Mouse (Mus musculus): ENCODE results near the gene Kcnab1. TPM values are rescaled to one million over a fixed set of nuclear protein-coding genes. Genes with fewer than 3 reads are reported as not detected.

Kcnab1 gene
- polyA plus RNA-seq (2012; rRNA removed): 0.63 and 1.1 TPM in 2 replicates

- TF ChIP-seq POLR2A (IDR thresholded peaks at IDR 0.05; ENCODE audit: borderline replicate concordance, extremely low read depth, low read depth, low read length): no peak
- no peak for TF ChIP-seq CTCF (IDR thresholded peaks at IDR 0.05; ENCODE audit: insufficient read depth, low read length)
- WGBS: 2% methylated on average over 30 of the region's 30 CpGs
- Histone ChIP-seq H3K4me3 (replicated peaks; ENCODE audit: extremely low read depth, low read depth, low read length) (no peak within 1 kb of the TSS), H3K4me1 (ENCODE audit: control insufficient read depth, insufficient read depth, low read length) (no peaks in the 10 kb centered on the region)
- no peak for DNase-seq
Observed at GRCm38 (mm10) chr3:65108945-65109921, at the start of gene Kcnab1. TSS of gene Kcnab1 (plus strand) at chr3:65109384.

GRCm38 (mm10) chr3:65088295-65088694, 20.9 kb upstream of the Kcnab1 start:
- WGBS: 75% methylated on average over 2 of the region's 2 CpGs
- no peak for TF ChIP-seq POLR2A (IDR thresholded peaks at IDR 0.05; ENCODE audit: borderline replicate concordance, extremely low read depth, low read depth, low read length)
- TF ChIP-seq CTCF (IDR thresholded peaks at IDR 0.05; ENCODE audit: insufficient read depth, low read length): no peak
- no peak for DNase-seq
- Histone ChIP-seq H3K4me3 (replicated peaks; ENCODE audit: extremely low read depth, low read depth, low read length) (no peak overlapping the region), H3K4me1 (ENCODE audit: control insufficient read depth, insufficient read depth, low read length) (no peaks in the 10 kb centered on the region)

- Histone ChIP-seq H3K4me3 (replicated peaks; ENCODE audit: extremely low read depth, low read depth, low read length) (no peak overlapping the region), H3K4me1 (ENCODE audit: control insufficient read depth, insufficient read depth, low read length) (no peaks in the 10 kb centered on the region)
- DNase-seq: no peak
- no peak for TF ChIP-seq POLR2A (IDR thresholded peaks at IDR 0.05; ENCODE audit: borderline replicate concordance, extremely low read depth, low read depth, low read length)
- no peak for TF ChIP-seq CTCF (IDR thresholded peaks at IDR 0.05; ENCODE audit: insufficient read depth, low read length)
- WGBS: 41% methylated on average over 6 of the region's 6 CpGs
Observed at GRCm38 (mm10) chr3:65104117-65104516, 5.1 kb upstream of the Kcnab1 start.

- no peak for DNase-seq
- no peak overlapping the region for H3K4me3 ChIP-seq (replicated peaks; ENCODE audit: extremely low read depth, low read depth, low read length)
- TF ChIP-seq POLR2A (IDR thresholded peaks at IDR 0.05; ENCODE audit: borderline replicate concordance, extremely low read depth, low read depth, low read length) (no peak), CTCF (IDR thresholded peaks at IDR 0.05; ENCODE audit: insufficient read depth, low read length) (no peak)
- WGBS: 56% methylated on average over 9 of the region's 9 CpGs
- H3K4me1 ChIP-seq (ENCODE audit: control insufficient read depth, insufficient read depth, low read length): no peaks in the 10 kb centered on the region
Observed at GRCm38 (mm10) chr3:65110190-65110589, 1.0 kb downstream of the Kcnab1 start.

GRCm38 (mm10) chr3:65111176-65111575, 2.0 kb downstream of the Kcnab1 start:
- DNase-seq: no peak
- TF ChIP-seq POLR2A (IDR thresholded peaks at IDR 0.05; ENCODE audit: borderline replicate concordance, extremely low read depth, low read depth, low read length) (no peak), CTCF (IDR thresholded peaks at IDR 0.05; ENCODE audit: insufficient read depth, low read length) (no peak)
- Histone ChIP-seq H3K4me1 (ENCODE audit: control insufficient read depth, insufficient read depth, low read length) (no peaks in the 10 kb centered on the region), H3K4me3 (replicated peaks; ENCODE audit: extremely low read depth, low read depth, low read length) (no peak overlapping the region)
- WGBS: 60% methylated on average over 2 of the region's 2 CpGs

- no peaks in the 10 kb centered on the region for H3K4me1 ChIP-seq (ENCODE audit: control insufficient read depth, insufficient read depth, low read length)
- no peak for DNase-seq
- TF ChIP-seq CTCF (IDR thresholded peaks at IDR 0.05; ENCODE audit: insufficient read depth, low read length) (no peak), POLR2A (IDR thresholded peaks at IDR 0.05; ENCODE audit: borderline replicate concordance, extremely low read depth, low read depth, low read length) (no peak)
- H3K4me3 ChIP-seq (replicated peaks; ENCODE audit: extremely low read depth, low read depth, low read length): no peak overlapping the region
- 80% methylated on average over 6 of the region's 6 CpGs for WGBS
Observed at GRCm38 (mm10) chr3:65115164-65115563, 6.0 kb downstream of the Kcnab1 start.

GRCm38 (mm10) chr3:65116958-65117357, 7.8 kb downstream of the Kcnab1 start:
- DNase-seq: no peak
- no peak for TF ChIP-seq CTCF (IDR thresholded peaks at IDR 0.05; ENCODE audit: insufficient read depth, low read length)
- TF ChIP-seq POLR2A (IDR thresholded peaks at IDR 0.05; ENCODE audit: borderline replicate concordance, extremely low read depth, low read depth, low read length): no peak
- 73% methylated on average over 3 of the region's 3 CpGs for WGBS
- Histone ChIP-seq H3K4me3 (replicated peaks; ENCODE audit: extremely low read depth, low read depth, low read length) (no peak overlapping the region), H3K4me1 (ENCODE audit: control insufficient read depth, insufficient read depth, low read length) (no peaks in the 10 kb centered on the region)

- H3K4me1 ChIP-seq (ENCODE audit: control insufficient read depth, insufficient read depth, low read length): no peaks in the 10 kb centered on the region
- DNase-seq: no peak
- TF ChIP-seq CTCF (IDR thresholded peaks at IDR 0.05; ENCODE audit: insufficient read depth, low read length) (no peak), POLR2A (IDR thresholded peaks at IDR 0.05; ENCODE audit: borderline replicate concordance, extremely low read depth, low read depth, low read length) (no peak)
- WGBS: 78% methylated on average over 8 of the region's 8 CpGs
- no peak overlapping the region for H3K4me3 ChIP-seq (replicated peaks; ENCODE audit: extremely low read depth, low read depth, low read length)
Observed at GRCm38 (mm10) chr3:65117365-65117764, 8.2 kb downstream of the Kcnab1 start.

GRCm38 (mm10) chr3:65124975-65125374, 15.8 kb downstream of the Kcnab1 start:
- 64% methylated on average over 3 of the region's 3 CpGs for WGBS
- no peak for DNase-seq

GRCm38 (mm10) chr3:65129625-65130024, 20.4 kb downstream of the Kcnab1 start:
- 83% methylated on average over 1 of the region's 1 CpGs for WGBS
- Histone ChIP-seq H3K4me1 (ENCODE audit: control insufficient read depth, insufficient read depth, low read length) (no peaks in the 10 kb centered on the region), H3K4me3 (replicated peaks; ENCODE audit: extremely low read depth, low read depth, low read length) (no peak overlapping the region)
- DNase-seq: no peak
- TF ChIP-seq POLR2A (IDR thresholded peaks at IDR 0.05; ENCODE audit: borderline replicate concordance, extremely low read depth, low read depth, low read length) (no peak), CTCF (IDR thresholded peaks at IDR 0.05; ENCODE audit: insufficient read depth, low read length) (no peak)

More at GRCm38 (mm10) chr3:65124975-65125374, 15.8 kb downstream of the Kcnab1 start:
- TF ChIP-seq POLR2A (IDR thresholded peaks at IDR 0.05; ENCODE audit: borderline replicate concordance, extremely low read depth, low read depth, low read length) (no peak), CTCF (IDR thresholded peaks at IDR 0.05; ENCODE audit: insufficient read depth, low read length) (no peak)
- no peaks in the 10 kb centered on the region for H3K4me1 ChIP-seq (ENCODE audit: control insufficient read depth, insufficient read depth, low read length)
- H3K4me3 ChIP-seq (replicated peaks; ENCODE audit: extremely low read depth, low read depth, low read length): no peak overlapping the region

Data from lung, adult 2 months (tissue).